ENCODE assay signal across 21 mouse cellular contexts in the genomic region with DNA sequence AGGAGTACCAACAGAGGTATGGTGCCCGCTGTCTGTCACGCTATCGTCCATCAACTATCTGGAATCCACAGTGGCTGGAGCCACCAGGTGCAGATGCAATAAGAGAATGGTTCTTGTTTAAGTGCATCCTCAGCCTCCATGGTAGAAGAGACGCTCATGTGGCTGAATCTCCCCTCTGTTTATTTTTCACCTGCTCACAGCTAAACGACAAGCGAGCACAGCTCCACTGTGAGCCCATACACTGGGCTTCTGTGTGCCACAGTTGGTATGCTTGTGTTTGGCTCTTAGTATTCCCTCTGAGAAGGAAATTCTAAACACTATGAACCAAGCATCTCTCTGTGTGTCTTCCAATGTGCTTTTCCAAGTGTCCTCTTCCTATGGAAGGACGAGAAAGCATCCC.
DNase-seq lines count a peak whose midpoint lies in the region; ATAC-seq and TF ChIP-seq lines count a peak whose summit lies in the region.
"Had no signal": no experiment of that assay in that cellular context is flagged by ENCODE, and none has a peak within 500 bp of the region (broad histone marks: within the 10 kb centered on the region; RNA-seq: fewer than 3 reads in every experiment).

No protein-coding gene starts in this region.

- TF ChIP-seq CTCF in stomach, postnatal 0 days (IDR thresholded peaks at IDR 0.05; ENCODE audit: low read depth): no peak

- 88% methylated on average over 7 of the region's 7 CpGs for WGBS in hindbrain, embryonic 15.5 days
- 93% methylated on average over 7 of the region's 7 CpGs for WGBS in hindbrain, embryonic 13.5 days
- 93% methylated on average over 7 of the region's 7 CpGs for WGBS in midbrain, embryonic 11.5 days
- 94% methylated on average over 7 of the region's 7 CpGs for WGBS in midbrain, embryonic 14.5 days
- 79% methylated on average over 7 of the region's 7 CpGs for WGBS in stomach, embryonic 15.5 days
- WGBS in stomach, postnatal 0 days: 72% methylated on average over 7 of the region's 7 CpGs

- H3K4me3 ChIP-seq in hindbrain, embryonic 15.5 days: no peak overlapping the region
- no peak overlapping the region for H3K4me3 ChIP-seq in hindbrain, embryonic 13.5 days
- H3K4me3 ChIP-seq in midbrain, embryonic 11.5 days (ENCODE audit: low read depth, low read length): no peak overlapping the region
- H3K4me3 ChIP-seq in midbrain, embryonic 14.5 days (replicated peaks; ENCODE audit: low read depth, low read length): no peak overlapping the region
- no peak overlapping the region for H3K4me3 ChIP-seq in stomach, embryonic 15.5 days (replicated peaks)
- H3K4me3 ChIP-seq in stomach, postnatal 0 days (ENCODE audit: low read depth, low read length): no peak overlapping the region
- H3K4me3 ChIP-seq: embryonic facial prominence, embryonic 10.5 days; embryonic facial prominence, embryonic 13.5 days; erythroblast, embryonic 14.5 days; forebrain, embryonic 12.5 days; gastrocnemius, adult 2 months had no signal

- peak; percentile 48; the same call in 1 of the 2 replicates for ATAC-seq in hindbrain, embryonic 15.5 days (ENCODE audit: low FRiP score, low read depth)
- no peak for ATAC-seq in hindbrain, embryonic 13.5 days (ENCODE audit: low FRiP score)
- no peak for ATAC-seq in midbrain, embryonic 11.5 days (ENCODE audit: low FRiP score)
- no peak for ATAC-seq in midbrain, embryonic 14.5 days (ENCODE audit: low FRiP score, low TSS enrichment)
- ATAC-seq in stomach, embryonic 15.5 days (ENCODE audit: insufficient read depth, low FRiP score, low read depth): no peak
- no peak for ATAC-seq in stomach, postnatal 0 days (ENCODE audit: low FRiP score, low TSS enrichment)
- ATAC-seq: intestine, postnatal 0 days had no signal

- no peaks in the 10 kb centered on the region for H3K27me3 ChIP-seq in hindbrain, embryonic 15.5 days
- H3K27me3 ChIP-seq in hindbrain, embryonic 13.5 days: no peaks in the 10 kb centered on the region
- no peaks in the 10 kb centered on the region for H3K27me3 ChIP-seq in midbrain, embryonic 11.5 days (ENCODE audit: control insufficient read depth, insufficient read depth, low read length)
- no peaks in the 10 kb centered on the region for H3K27me3 ChIP-seq in midbrain, embryonic 14.5 days (ENCODE audit: control insufficient read depth, insufficient read depth, low read length)
- H3K27me3 ChIP-seq in stomach, embryonic 15.5 days (replicated peaks): no peaks in the 10 kb centered on the region
- H3K27me3 ChIP-seq in stomach, postnatal 0 days (ENCODE audit: control insufficient read depth, insufficient read depth, low read length): no peaks in the 10 kb centered on the region
- H3K27me3 ChIP-seq: CH12.LX; embryonic facial prominence, embryonic 13.5 days; forebrain, embryonic 12.5 days had no signal

- no peak overlapping the region for H3K27ac ChIP-seq in hindbrain, embryonic 15.5 days (replicated peaks)
- H3K27ac ChIP-seq in hindbrain, embryonic 13.5 days: no peak overlapping the region
- no peak overlapping the region for H3K27ac ChIP-seq in midbrain, embryonic 11.5 days (ENCODE audit: low read depth, low read length)
- no peak overlapping the region for H3K27ac ChIP-seq in midbrain, embryonic 14.5 days (replicated peaks; ENCODE audit: low read depth, low read length)
- H3K27ac ChIP-seq in stomach, embryonic 15.5 days: peak overlapping the region; percentile 18; the same call in 1 of the 2 replicates
- no peak overlapping the region for H3K27ac ChIP-seq in stomach, postnatal 0 days (replicated peaks)
- H3K27ac ChIP-seq: embryonic facial prominence, embryonic 10.5 days; embryonic facial prominence, embryonic 13.5 days; forebrain, embryonic 12.5 days; gastrocnemius, adult 2 months had no signal

- no peaks in the 10 kb centered on the region for H3K36me3 ChIP-seq in hindbrain, embryonic 15.5 days
- H3K36me3 ChIP-seq in hindbrain, embryonic 13.5 days: no peaks in the 10 kb centered on the region
- H3K36me3 ChIP-seq in midbrain, embryonic 11.5 days (ENCODE audit: control insufficient read depth, insufficient read depth, low read length): no peaks in the 10 kb centered on the region
- H3K36me3 ChIP-seq in midbrain, embryonic 14.5 days (ENCODE audit: control insufficient read depth, insufficient read depth, low read length): no peaks in the 10 kb centered on the region
- H3K36me3 ChIP-seq in stomach, embryonic 15.5 days: no peaks in the 10 kb centered on the region
- H3K36me3 ChIP-seq in stomach, postnatal 0 days (ENCODE audit: control insufficient read depth, insufficient read depth, low read length): no peaks in the 10 kb centered on the region
- H3K36me3 ChIP-seq: embryonic facial prominence, embryonic 10.5 days; forebrain, embryonic 12.5 days; G1E had no signal

- H3K9me3 ChIP-seq in hindbrain, embryonic 15.5 days: no peaks in the 10 kb centered on the region
- no peaks in the 10 kb centered on the region for H3K9me3 ChIP-seq in hindbrain, embryonic 13.5 days
- H3K9me3 ChIP-seq in midbrain, embryonic 11.5 days (ENCODE audit: control insufficient read depth, low read length): no peaks in the 10 kb centered on the region
- no peaks in the 10 kb centered on the region for H3K9me3 ChIP-seq in midbrain, embryonic 14.5 days (ENCODE audit: control insufficient read depth, low read length)
- H3K9me3 ChIP-seq in stomach, embryonic 15.5 days: no peaks in the 10 kb centered on the region
- H3K9me3 ChIP-seq in stomach, postnatal 0 days (ENCODE audit: control insufficient read depth, low read length): no peaks in the 10 kb centered on the region
- H3K9me3 ChIP-seq: embryonic facial prominence, embryonic 10.5 days; embryonic facial prominence, embryonic 13.5 days; forebrain, embryonic 12.5 days; G1E had no signal

- TF ChIP-seq EP300 in stomach, postnatal 0 days (optimal IDR thresholded peaks at IDR 0.05): no peak

- no peak overlapping the region for H3K9ac ChIP-seq in hindbrain, embryonic 15.5 days
- no peak overlapping the region for H3K9ac ChIP-seq in hindbrain, embryonic 13.5 days
- no peak overlapping the region for H3K9ac ChIP-seq in midbrain, embryonic 11.5 days (ENCODE audit: low read length)
- no peak overlapping the region for H3K9ac ChIP-seq in midbrain, embryonic 14.5 days (replicated peaks; ENCODE audit: low read length)
- H3K9ac ChIP-seq in stomach, embryonic 15.5 days: no peak overlapping the region
- no peak overlapping the region for H3K9ac ChIP-seq in stomach, postnatal 0 days (ENCODE audit: low read length)
- H3K9ac ChIP-seq: embryonic facial prominence, embryonic 13.5 days; forebrain, embryonic 12.5 days had no signal

- peak; percentile 49 for DNase-seq in midbrain, embryonic 11.5 days (ENCODE audit: low spot score, missing footprints)
- DNase-seq in midbrain, embryonic 14.5 days: no peak
- DNase-seq in stomach, postnatal 0 days (ENCODE audit: low spot score): no peak
- DNase-seq: adrenal gland, adult 2 months; B cell, adult 2 months; cerebellum, adult 11 months; cerebellum, adult 2 months; cerebellum, adult 9-11 months; cerebellum, postnatal 25 days had no signal

- H3K4me1 ChIP-seq in hindbrain, embryonic 15.5 days (replicated peaks): no peaks in the 10 kb centered on the region
- no peaks in the 10 kb centered on the region for H3K4me1 ChIP-seq in hindbrain, embryonic 13.5 days (replicated peaks)
- no peaks in the 10 kb centered on the region for H3K4me1 ChIP-seq in midbrain, embryonic 11.5 days (ENCODE audit: control insufficient read depth, insufficient read depth, low read length)
- no peaks in the 10 kb centered on the region for H3K4me1 ChIP-seq in midbrain, embryonic 14.5 days (ENCODE audit: control insufficient read depth, insufficient read depth, low read length)
- no peaks in the 10 kb centered on the region for H3K4me1 ChIP-seq in stomach, embryonic 15.5 days
- H3K4me1 ChIP-seq in stomach, postnatal 0 days (replicated peaks; ENCODE audit: control insufficient read depth, insufficient read depth): peaks cover 3% of the 10 kb centered on the region; the same call in 1 of the 2 replicates
- H3K4me1 ChIP-seq: embryonic facial prominence, embryonic 10.5 days; embryonic facial prominence, embryonic 13.5 days; forebrain, embryonic 12.5 days had no signal

- H3K4me2 ChIP-seq in hindbrain, embryonic 15.5 days: no peak overlapping the region
- H3K4me2 ChIP-seq in hindbrain, embryonic 13.5 days: no peak overlapping the region
- no peak overlapping the region for H3K4me2 ChIP-seq in midbrain, embryonic 11.5 days
- no peak overlapping the region for H3K4me2 ChIP-seq in midbrain, embryonic 14.5 days (ENCODE audit: low read length)
- no peak overlapping the region for H3K4me2 ChIP-seq in stomach, embryonic 15.5 days
- H3K4me2 ChIP-seq in stomach, postnatal 0 days (replicated peaks; ENCODE audit: low read depth): no peak overlapping the region
- H3K4me2 ChIP-seq: embryonic facial prominence, embryonic 13.5 days; forebrain, embryonic 12.5 days; heart, embryonic 11.5 days had no signal
